Mouse (Mus musculus) myocyte (in vitro differentiated cells): ENCODE data around the gene Cntn2. TPM values are rescaled to one million over a fixed set of nuclear protein-coding genes. Genes with fewer than 3 reads are reported as not detected.
A peak's percentile ranks its signal among the peaks of the same experiment; 100 is the strongest.
"Not testable (repeated sequence)": the region's sequence is repeated elsewhere in the genome, so short reads cannot be mapped to it uniquely, and the experiment has no call there.

Source experiments
- H3K27me3 ChIP-seq: one replicate; pipeline ENCODE4 v1.6.1; 2011; ENCODE audit not compliant: control insufficient read depth, insufficient read depth, insufficient read length
- H3K36me3 ChIP-seq: one replicate; pipeline ENCODE4 v1.6.1; 2011; ENCODE audit not compliant: control insufficient read depth, insufficient read depth
- H3K4me2 ChIP-seq: one replicate; pipeline ENCODE4 v1.6.1; 2011; ENCODE audit warnings: low read depth, control low read depth
- H3K4me3 ChIP-seq: one replicate; pipeline ENCODE4 v1.5.1; 2011; ENCODE audit warnings: mild to moderate bottlenecking, control low read depth, moderate library complexity
- H3K79me2 ChIP-seq: one replicate; pipeline ENCODE4 v1.6.1; 2011; ENCODE audit not compliant: control insufficient read depth, insufficient read depth
- H3ac ChIP-seq: one replicate; pipeline ENCODE4 v1.6.1; 2011; ENCODE audit not compliant: control insufficient read depth, insufficient read length
- CEBPB ChIP-seq: IDR thresholded peaks from 2 replicates; pipeline ENCODE4 v1.6.1; 2011; ENCODE audit warnings: mild to moderate bottlenecking, moderate library complexity; ENCODE audit not compliant: poor library complexity, insufficient read depth, severe bottlenecking
- E2F4 ChIP-seq: IDR thresholded peaks from one replicate; pipeline ENCODE4 v1.6.1; 2011; ENCODE audit warnings: mild to moderate bottlenecking, control low read depth, moderate library complexity; ENCODE audit not compliant: insufficient read depth
- MAX ChIP-seq: IDR thresholded peaks from one replicate; pipeline ENCODE4 v1.6.1; 2011; ENCODE audit warnings: low read depth, mild to moderate bottlenecking, control low read depth
- MYOD1 ChIP-seq, 3 experiments: IDR thresholded peaks; one replicate each; pipeline ENCODE4 v1.6.1; 2011; ENCODE audit warnings: control low read depth in 2 of 3, low read depth in 2 of 3, mild to moderate bottlenecking in 2 of 3, moderate library complexity in 1 of 3; ENCODE audit not compliant: insufficient read length in 2 of 3, control insufficient read depth in 1 of 3
- MYOG ChIP-seq, 3 experiments: IDR thresholded peaks; one replicate each; pipeline ENCODE4 v1.6.1; 2011; ENCODE audit warnings: control low read depth in 2 of 3, low read depth in 2 of 3, mild to moderate bottlenecking in 2 of 3; ENCODE audit not compliant: insufficient read length in 2 of 3, control insufficient read depth in 1 of 3, insufficient read depth in 1 of 3
- POLR2A ChIP-seq: IDR thresholded peaks from one replicate; pipeline ENCODE4 v1.6.1; 2011; ENCODE audit warnings: low read depth, mild to moderate bottlenecking, control low read depth, moderate library complexity; ENCODE audit not compliant: insufficient read length
- POLR2AphosphoS2 ChIP-seq: IDR thresholded peaks from one replicate; pipeline ENCODE4 v1.6.1; 2011; ENCODE audit warnings: low read depth, control low read depth; ENCODE audit not compliant: insufficient read length
- REST ChIP-seq: IDR thresholded peaks from one replicate; pipeline ENCODE4 v1.6.1; 2011; ENCODE audit warnings: mild to moderate bottlenecking, control low read depth, moderate library complexity; ENCODE audit not compliant: insufficient read depth, insufficient read length
- SRF ChIP-seq: IDR thresholded peaks from one replicate; pipeline ENCODE4 v1.6.1; 2011; ENCODE audit warnings: low read depth; ENCODE audit not compliant: control insufficient read depth, insufficient read length
- TCF12 ChIP-seq: IDR thresholded peaks from one replicate; pipeline ENCODE4 v1.6.1; 2011; ENCODE audit warnings: mild to moderate bottlenecking, control low read depth; ENCODE audit not compliant: poor library complexity, insufficient read depth, severe bottlenecking
- TCF3 ChIP-seq: IDR thresholded peaks from one replicate; pipeline ENCODE4 v1.6.1; 2011; ENCODE audit warnings: low read depth, control low read depth; ENCODE audit not compliant: insufficient read length
- USF1 ChIP-seq: IDR thresholded peaks from one replicate; pipeline ENCODE4 v1.6.1; 2011; ENCODE audit warnings: low read depth, mild to moderate bottlenecking, control low read depth, moderate library complexity
- polyA plus RNA-seq: library from polyadenylated mRNA; unstranded; fragments of >200 nt; fragmentation: generic; extraction: Trizol; gene quantifications from one replicate; pipeline ENCODE4 v1.2.1, GENCODE M21; 2012; ENCODE audit warnings: missing spikeins

The Cntn2 gene
- polyA plus RNA-seq, 1 experiment, result not detected

DNA sequence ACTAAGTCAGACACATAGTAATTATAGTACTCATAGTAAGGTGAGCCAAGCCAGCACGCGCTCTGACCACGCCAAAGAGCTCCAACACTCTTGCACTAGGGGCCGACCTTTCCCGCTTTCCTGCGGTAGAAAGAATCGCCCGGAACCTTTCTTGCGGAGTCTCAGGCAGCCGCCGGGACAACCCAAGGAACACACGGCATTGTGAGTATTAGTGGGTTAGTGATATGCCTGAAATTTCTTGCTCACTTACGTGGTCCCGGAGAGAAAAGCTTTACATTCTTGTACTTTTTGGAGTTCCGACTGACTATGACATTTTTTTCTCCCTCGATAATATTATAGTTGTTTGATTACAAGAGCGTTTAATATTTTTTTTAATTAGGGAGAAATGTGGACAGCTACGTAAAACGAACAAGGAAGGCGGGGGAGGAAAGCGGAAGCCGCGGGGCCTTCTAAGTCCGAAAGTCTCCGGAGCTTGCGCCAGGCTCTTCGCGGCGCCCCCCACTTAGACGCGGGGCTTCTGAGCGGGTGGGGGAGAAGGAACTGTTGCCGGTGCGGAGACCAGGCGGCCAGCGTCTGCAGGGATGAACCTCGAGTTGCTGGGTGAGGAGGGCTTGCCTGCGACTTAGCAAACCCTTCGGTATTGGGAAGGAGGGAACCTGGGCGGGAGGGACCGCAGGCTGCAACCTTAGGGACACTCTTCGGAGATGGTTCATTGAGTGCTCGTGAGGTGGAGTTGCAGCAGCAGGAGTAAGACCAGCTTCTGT, 65.9 kb downstream of the Cntn2 start, which contains the start of gene Rbbp5:
Rbbp5 (plus strand) TSS at position 438 of the 764 bp plus-strand sequence.
- Histone ChIP-seq H3K79me2 (peaks cover 61% of the 10 kb centered on the region), H3K4me3 (peak within 1 kb of the TSS; percentile 71), H3ac (peak within 1 kb of the TSS; percentile 40), H3K36me3 (no peaks in the 10 kb centered on the region), H3K27me3 (no peaks in the 10 kb centered on the region), H3K4me2 (peak within 1 kb of the TSS; percentile 82)
- TF ChIP-seq REST (peak; percentile 10), E2F4 (peak; percentile 78), POLR2A (peak; percentile 62), TCF3 (no peak), POLR2AphosphoS2 (peak; percentile 58), MAX (peak; percentile 99)

- Histone ChIP-seq H3K4me3 (peak overlapping the region; percentile 71), H3K27me3 (no peaks in the 10 kb centered on the region), H3K4me2 (peak overlapping the region; percentile 82), H3K79me2 (peaks cover 56% of the 10 kb centered on the region), H3ac (peak overlapping the region; percentile 40), H3K36me3 (no peaks in the 10 kb centered on the region)
- no peak for TF ChIP-seq TCF12
- TF ChIP-seq TCF3, result no peak
- TF ChIP-seq MAX, result no peak
- no peak for TF ChIP-seq MYOG (IDR thresholded peaks at IDR 0.05; ENCODE audit: control insufficient read depth in 1 of 3, insufficient read depth in 1 of 3, insufficient read length in 2 of 3, low read depth in 2 of 3)
- no peak for TF ChIP-seq USF1
- no peak for TF ChIP-seq MYOD1 (IDR thresholded peaks at IDR 0.05; ENCODE audit: control insufficient read depth in 1 of 3, insufficient read length in 2 of 3, low read depth in 2 of 3)
- TF ChIP-seq REST, result no peak
- TF ChIP-seq E2F4, result no peak
Measured at GRCm38 (mm10) chr1:132476575-132476927, 66.5 kb downstream of the Cntn2 start.

DNA sequence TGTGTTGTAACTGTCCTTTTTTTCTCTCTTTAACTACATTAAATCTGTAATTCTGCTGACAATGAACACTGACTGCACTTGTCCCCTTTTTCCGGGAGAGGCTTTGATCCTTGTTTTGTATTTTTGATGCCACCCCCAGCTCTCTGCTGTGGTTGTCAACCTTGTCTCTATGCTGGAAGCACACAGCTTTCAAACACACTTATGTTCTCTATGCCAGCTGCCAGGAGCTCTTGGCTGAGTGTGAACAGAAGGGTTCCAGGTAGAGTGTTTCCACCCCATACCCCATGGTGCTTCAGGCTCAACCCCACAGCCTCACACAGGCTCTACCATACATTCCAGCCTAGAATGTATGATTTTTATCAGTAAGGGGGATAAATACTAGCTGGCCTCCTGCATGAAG, 68.6 kb downstream of the Cntn2 start:
- Histone ChIP-seq H3K36me3 (no peaks in the 10 kb centered on the region), H3K27me3 (no peaks in the 10 kb centered on the region), H3K4me3 (no peak overlapping the region), H3K4me2 (no peak overlapping the region), H3K79me2 (peaks cover 35% of the 10 kb centered on the region), H3ac (no peak overlapping the region)
- TF ChIP-seq SRF, result no peak
- TF ChIP-seq MYOD1 (IDR thresholded peaks at IDR 0.05; ENCODE audit: control insufficient read depth in 1 of 3, insufficient read length in 2 of 3, low read depth in 2 of 3), result no peak
- TF ChIP-seq TCF12, result no peak
- no peak for TF ChIP-seq USF1
- TF ChIP-seq CEBPB, result no peak

- no peak for TF ChIP-seq REST
- H3K4me2 ChIP-seq, result no peak overlapping the region
- peaks cover 16% of the 10 kb centered on the region for H3K79me2 ChIP-seq
- no peak overlapping the region for H3ac ChIP-seq
- no peak overlapping the region for H3K4me3 ChIP-seq
- no peaks in the 10 kb centered on the region for H3K36me3 ChIP-seq
- H3K27me3 ChIP-seq, result no peaks in the 10 kb centered on the region
Measured at GRCm38 (mm10) chr1:132472537-132472936, 70.5 kb downstream of the Cntn2 start.

DNA sequence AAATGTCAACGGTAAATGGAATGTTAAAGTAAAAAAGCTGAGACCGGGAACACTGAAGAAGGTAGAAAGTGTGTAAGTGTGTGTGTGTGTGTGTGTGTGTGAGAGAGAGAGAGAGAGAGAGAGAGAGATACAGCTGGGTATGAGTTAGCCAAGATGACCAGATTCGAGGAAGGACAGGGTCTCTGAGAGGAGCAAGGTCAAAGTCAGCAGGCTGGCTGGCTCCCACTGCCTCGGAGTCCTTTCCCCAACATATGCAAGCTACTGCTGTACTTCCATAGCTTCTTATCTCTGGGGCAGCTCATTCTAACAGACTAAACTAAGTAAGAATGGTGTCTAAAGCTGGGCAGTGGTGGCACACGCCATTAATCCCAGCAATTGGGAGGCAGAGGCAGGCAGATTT, 71.6 kb downstream of the Cntn2 start:
- H3K4me3 ChIP-seq, result no peak overlapping the region
- H3K4me2 ChIP-seq, result no peak overlapping the region
- TF ChIP-seq TCF3 (no peak), MYOG (IDR thresholded peaks at IDR 0.05; ENCODE audit: control insufficient read depth in 1 of 3, insufficient read depth in 1 of 3, insufficient read length in 2 of 3, low read depth in 2 of 3) (no peak), MAX (no peak), MYOD1 (IDR thresholded peaks at IDR 0.05; ENCODE audit: control insufficient read depth in 1 of 3, insufficient read length in 2 of 3, low read depth in 2 of 3) (no peak), POLR2A (no peak)
- H3K79me2 ChIP-seq, result peaks cover 11% of the 10 kb centered on the region
- H3K36me3 ChIP-seq, result no peaks in the 10 kb centered on the region
- no peaks in the 10 kb centered on the region for H3K27me3 ChIP-seq
- H3ac ChIP-seq, result no peak overlapping the region

DNA sequence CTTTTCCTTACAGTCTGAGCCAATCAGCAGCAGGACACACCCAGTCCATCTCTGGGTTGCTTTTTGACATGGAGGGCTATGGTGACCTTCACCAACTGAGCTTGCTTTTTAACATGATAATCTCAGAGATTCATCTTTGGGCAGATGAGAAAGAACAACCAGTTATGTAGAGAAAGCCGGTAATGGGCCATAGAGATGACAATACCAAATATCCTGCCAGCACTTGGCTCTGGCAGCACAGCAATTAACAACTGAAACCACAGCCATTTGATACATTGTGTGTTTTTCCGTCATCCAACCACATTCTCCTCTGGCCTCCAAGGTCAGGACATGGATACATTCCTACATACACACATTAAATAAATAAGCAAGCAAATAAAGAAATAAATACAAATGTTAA, 72.0 kb downstream of the Cntn2 start:
- Histone ChIP-seq H3K4me3 (no peak overlapping the region), H3ac (no peak overlapping the region), H3K27me3 (no peaks in the 10 kb centered on the region), H3K36me3 (peaks cover 3% of the 10 kb centered on the region), H3K79me2 (peaks cover 7% of the 10 kb centered on the region), H3K4me2 (no peak overlapping the region)
- TF ChIP-seq MYOG (IDR thresholded peaks at IDR 0.05; ENCODE audit: control insufficient read depth in 1 of 3, insufficient read depth in 1 of 3, insufficient read length in 2 of 3, low read depth in 2 of 3) (no peak), POLR2A (no peak), MAX (no peak), MYOD1 (IDR thresholded peaks at IDR 0.05; ENCODE audit: control insufficient read depth in 1 of 3, insufficient read length in 2 of 3, low read depth in 2 of 3) (no peak), TCF12 (no peak), TCF3 (no peak), SRF (no peak), USF1 (no peak), POLR2AphosphoS2 (no peak), E2F4 (no peak), CEBPB (no peak), REST (no peak)

GRCm38 (mm10) chr1:132470031-132470430, 73.0 kb downstream of the Cntn2 start:
- not testable (repeated sequence) for H3K27me3 ChIP-seq, H3K36me3 ChIP-seq, H3K4me2 ChIP-seq, H3K79me2 ChIP-seq, H3K4me3 ChIP-seq, H3ac ChIP-seq
